Mouse (Mus musculus) cerebellum, postnatal 36 days (tissue): ENCODE data around the gene Wdr47.
"Not testable (repeated sequence)": the region's sequence is repeated elsewhere in the genome, so short reads cannot be mapped to it uniquely, and the experiment has no call there.

ENCODE experiments used
- DNase-seq, 2 experiments: peaks; one replicate each; pipeline ENCODE4 v3.0.0; 2021 to 2022; ENCODE audit warnings: mixed read lengths in 2 of 2

Gene Wdr47

DNA sequence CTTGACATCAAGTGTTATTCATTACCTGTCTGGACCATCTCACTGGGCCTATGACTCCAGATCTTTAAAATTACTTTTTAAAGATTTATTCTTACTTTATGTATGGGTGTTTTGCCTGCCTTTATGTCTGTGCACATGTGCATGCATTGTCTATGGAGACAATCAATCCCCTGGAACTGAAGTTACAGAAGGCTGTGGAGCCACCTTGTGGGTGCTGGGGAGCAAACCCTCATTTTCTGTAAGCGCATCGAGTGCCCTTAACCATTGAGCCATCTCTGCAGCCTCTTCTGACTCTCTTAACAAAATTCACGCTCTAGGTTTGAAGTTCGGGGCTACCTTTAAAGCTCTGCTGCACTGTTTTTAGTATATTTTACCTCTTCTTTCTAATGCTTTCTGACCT, 48.3 kb downstream of the Wdr47 start:
- no peak for DNase-seq

DNA sequence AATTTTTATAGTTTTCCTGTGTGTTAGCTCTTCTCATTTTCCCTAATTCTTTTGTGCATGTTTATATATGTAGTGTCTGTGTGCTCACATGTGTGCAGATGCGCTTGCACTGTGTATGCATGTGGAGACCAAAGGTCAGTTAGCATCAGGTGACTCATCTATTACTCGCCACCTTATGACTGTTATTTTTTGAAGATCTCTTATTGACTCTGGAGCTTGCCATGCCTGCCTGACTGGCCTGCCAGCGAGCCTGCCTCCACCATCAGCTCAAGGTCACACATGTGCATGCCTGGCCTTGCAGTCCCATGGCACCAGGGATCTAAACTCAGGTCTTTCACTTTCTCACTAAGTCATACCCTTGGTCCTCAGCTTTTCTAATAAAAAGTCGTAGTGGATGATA, 49.9 kb downstream of the Wdr47 start:
- DNase-seq, result no peak

DNA sequence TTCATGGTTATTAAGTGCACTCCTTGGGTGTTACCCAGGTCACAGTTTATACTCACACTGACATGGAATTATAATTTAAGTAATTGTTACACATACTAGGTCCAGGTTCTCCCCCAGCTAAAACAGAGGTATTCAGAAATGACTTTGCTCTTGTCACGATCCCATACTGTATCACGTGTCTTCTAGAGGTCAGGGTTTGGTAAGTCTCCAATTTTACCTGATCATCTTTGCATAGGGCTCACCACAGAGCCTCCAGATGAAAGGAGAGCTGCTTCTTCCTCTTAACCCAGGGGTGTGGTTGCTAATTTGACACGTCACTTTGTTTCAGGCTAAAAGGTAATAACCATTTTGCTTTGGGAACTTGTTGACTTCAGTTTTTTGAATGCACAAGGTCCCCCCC, 53.8 kb downstream of the Wdr47 start:
- DNase-seq, result no peak

DNA sequence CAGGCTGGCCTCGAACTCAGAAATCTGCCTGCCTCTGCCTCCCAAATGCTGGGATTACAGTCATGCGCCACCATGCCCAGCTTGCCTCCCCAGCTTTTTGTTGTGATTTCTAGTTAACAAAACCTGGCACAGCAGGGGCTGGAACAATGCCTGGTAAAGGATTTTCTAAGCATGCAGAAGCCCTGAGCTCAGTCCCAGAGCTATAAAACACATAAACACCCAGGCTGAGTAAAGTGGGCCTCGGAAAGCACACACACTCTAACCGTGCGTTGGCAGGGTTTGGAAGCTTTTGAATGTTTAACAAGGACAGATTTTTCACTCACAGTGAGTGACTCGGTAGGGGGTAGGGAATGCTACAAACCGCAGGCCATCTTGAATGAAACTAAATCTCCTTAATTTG, 55.0 kb downstream of the Wdr47 start:
- peak; percentile 34 to 38 for DNase-seq

GRCm38 (mm10) chr3:108647681-108648080, 56.6 kb downstream of the Wdr47 start:
- DNase-seq, result not testable (repeated sequence)

DNA sequence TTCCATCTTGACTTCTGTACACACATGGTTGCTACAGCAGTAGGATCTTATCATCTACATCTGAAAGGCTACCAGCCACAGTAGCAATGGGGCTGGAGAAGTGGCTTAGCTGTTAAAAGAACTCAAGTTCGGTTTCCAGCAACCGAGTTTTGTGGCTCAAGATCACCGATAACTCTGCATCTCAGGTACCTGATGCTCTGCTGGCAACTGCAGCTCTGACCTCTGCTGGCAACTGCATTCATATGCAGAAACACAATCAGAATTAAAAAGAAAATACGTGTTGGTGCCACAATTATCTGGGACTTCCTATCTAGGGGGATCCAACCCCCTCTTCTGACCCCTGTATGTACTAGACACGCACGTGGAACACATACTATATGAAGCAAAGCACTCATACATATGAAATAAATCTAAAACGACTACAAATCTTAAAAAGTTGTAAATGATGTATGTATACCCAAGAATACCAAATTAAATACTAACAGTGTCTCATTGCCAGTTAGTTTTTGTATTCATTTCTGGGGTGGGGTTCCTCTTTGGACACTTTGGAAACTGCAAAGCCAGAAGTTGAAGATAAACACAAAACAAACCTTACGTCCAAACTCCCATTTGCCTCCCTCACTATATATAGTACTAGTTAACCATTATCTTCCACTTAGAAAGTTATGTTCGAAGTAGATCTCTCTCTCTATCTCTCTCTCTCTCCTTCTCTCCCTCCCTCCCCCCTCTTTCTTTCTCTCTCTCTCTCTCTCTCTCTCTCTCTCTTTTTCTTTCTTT, 62.0 kb downstream of the Wdr47 start:
- DNase-seq, result no peak

- DNase-seq, result peak; percentile 94 to 96
Observed at GRCm38 (mm10) chr3:108653710-108654379, 62.8 kb downstream of the Wdr47 start, which contains the start of gene Clcc1. Gene Clcc1, plus strand, starts transcription at chr3:108653913.

- DNase-seq, result no peak
Observed at GRCm38 (mm10) chr3:108654566-108654965, 63.5 kb downstream of the Wdr47 start.

DNA sequence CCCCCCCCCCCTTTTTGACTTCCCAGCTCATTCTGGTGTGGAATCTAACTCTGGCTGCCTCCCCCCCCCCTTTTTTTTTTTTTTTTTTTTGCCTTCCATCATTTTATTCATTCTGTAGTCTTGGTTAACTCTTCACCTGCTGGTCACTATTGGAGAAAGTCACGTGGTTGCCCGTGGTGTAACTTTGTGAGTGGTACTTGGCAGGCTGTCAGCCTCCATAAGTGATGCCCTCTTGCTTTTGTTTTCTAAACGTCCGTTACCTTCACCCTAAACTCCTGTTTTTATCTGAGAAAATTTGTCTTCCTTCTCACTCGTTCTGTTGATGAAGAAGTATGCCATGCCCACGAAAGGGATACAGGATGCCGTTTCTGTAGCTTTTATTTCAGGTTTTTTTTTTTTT, 64.4 kb downstream of the Wdr47 start:
- no peak for DNase-seq

- DNase-seq, result no peak
Observed at GRCm38 (mm10) chr3:108658612-108659011, 67.5 kb downstream of the Wdr47 start.

DNA sequence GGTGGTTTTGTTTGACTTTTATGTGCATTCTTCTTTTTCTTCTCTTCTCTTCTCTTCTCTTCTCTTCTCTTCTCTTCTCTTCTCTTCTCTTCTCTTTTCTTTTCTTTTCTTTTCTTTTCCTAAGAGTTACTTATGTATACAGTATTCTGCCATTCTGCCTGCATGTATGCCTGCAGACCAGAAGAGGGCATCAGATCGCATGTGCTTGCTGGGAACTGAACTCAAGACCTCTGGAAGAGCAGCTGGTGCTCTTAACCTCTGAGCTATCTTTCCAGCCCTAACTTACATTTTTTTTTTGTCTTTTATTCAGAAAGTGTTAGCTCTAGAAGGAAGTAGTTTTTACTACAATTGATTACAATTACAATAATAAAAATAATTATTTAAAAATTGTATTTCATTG, 69.9 kb downstream of the Wdr47 start:
- no peak for DNase-seq

DNA sequence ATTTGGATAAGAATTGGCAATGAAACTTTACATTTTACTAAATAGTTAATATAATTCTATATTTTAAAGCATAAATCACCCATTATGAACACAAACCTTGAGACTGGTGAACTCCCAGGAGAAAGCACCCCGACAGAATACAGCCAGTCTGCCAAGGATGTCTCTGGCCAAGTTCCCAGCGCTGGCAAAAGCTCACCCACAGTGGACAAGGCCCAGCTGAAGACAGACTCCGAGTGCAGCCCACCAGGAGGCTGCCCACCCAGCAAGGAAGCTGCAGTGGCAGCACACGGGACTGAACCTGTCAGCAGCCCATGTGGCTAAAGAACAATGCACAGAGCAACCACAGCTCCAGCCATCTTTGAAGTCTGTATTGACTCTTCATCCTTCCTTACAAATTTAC, 85.5 kb downstream of the Wdr47 start:
- DNase-seq, result peak in 1 of 2 experiments; percentile 6

GRCm38 (mm10) chr3:108681004-108681403, 89.9 kb downstream of the Wdr47 start:
- DNase-seq, result no peak

- DNase-seq, result not testable (repeated sequence)
Observed at GRCm38 (mm10) chr3:108683597-108683996, 92.5 kb downstream of the Wdr47 start.

DNA sequence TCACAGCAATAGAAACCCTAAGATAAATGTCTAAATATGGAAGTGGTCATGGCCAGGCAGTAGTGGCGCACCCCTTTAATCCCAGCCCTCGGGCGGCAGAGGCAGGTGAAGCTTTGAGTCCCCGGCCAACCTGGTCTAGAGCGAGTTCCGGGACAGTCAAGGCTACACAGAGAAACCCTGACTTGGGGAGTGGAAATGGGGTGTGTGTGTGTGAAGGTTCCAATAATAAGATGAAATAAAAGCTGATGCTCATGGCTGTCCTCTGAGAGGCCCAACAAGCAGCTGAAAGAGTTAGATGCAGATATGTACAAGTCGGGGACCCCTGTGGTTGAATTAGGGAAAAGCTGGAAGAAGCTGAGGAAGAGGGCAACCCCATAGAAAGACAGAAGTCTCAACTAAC, 94.6 kb downstream of the Wdr47 start:
- no peak for DNase-seq

DNA sequence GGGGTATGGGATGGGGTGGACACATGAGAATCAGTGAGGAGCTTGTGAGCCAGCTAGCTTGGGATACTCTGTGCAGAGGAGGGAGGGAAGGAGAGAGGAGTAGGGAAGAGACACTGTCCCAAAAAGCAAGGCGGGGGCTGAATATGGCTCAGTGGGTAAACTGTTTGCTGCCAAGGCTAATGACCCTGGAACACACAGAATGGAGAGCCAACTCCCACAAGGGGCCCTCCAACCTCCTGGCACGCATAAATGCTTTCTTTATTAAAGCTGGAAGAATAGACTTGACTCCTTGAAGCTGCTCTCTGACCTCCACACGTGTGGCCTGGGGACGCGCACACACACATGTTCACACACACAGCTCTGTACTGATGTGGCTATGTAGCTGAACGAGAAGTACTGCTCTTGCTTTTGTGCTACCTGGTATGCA, 97.9 kb downstream of the Wdr47 start:
- DNase-seq, result no peak

DNA sequence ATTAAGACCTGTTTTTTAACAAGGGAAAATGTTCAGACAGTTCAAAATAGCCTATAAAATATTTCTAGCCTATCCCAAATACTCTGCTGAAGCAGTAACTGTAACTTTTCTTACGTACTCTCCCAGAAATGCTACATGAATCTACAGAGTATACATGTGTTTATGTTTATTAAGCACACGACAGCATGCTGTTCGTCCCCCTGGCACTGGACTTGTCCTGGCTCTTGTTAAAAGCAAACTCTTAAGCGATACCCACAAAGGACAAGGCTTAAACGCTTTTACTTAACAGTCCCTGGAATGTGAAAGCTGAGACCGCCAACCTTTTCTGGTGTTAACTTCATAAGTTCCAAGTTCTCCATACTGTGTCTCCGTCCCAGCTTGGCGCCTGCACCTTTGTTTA, 98.4 kb downstream of the Wdr47 start:
- no peak for DNase-seq

GRCm38 (mm10) chr3:108689979-108690378, 98.9 kb downstream of the Wdr47 start:
- DNase-seq, result no peak

DNA sequence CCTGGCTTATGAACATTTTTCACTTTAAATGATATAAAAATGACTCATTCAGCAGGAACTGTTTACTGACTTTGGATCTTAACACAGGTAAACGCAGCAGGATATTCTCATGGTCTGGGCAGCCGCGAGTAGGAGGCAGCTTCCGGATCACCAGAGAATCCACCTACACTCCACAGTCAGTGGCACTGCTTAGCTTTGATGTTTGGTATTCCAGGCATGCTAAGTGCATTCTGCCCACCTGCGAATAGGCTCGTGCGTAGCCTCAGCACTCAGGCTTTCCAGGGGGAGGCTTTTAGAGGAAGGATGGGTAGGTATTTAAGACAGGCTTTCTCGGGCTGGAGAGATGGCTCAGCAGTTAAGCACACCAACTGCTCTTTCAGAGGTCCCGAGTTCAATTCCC, 103.2 kb downstream of the Wdr47 start:
- no peak for DNase-seq
